Mouse (Mus musculus) erythroblast, embryonic 14.5 days (primary cell): Measurements from ENCODE around the gene S100pbp. TPM values are rescaled to one million over a fixed set of nuclear protein-coding genes. Genes with fewer than 3 reads are reported as not detected.
"Not testable (repeated sequence)": the region's sequence is repeated elsewhere in the genome, so short reads cannot be mapped to it uniquely, and the experiment has no call there.

ENCODE experiments used
- H3K27me3 ChIP-seq: 2 replicates; pipeline ENCODE4 v1.6.1; 2012; ENCODE audit warnings: inconsistent platforms; ENCODE audit not compliant: control insufficient read depth
- H3K36me3 ChIP-seq: 2 replicates; pipeline ENCODE4 v1.6.1; 2012; ENCODE audit warnings: mild to moderate bottlenecking, inconsistent platforms; ENCODE audit not compliant: control insufficient read depth
- H3K4me1 ChIP-seq: 2 replicates; pipeline ENCODE4 v1.6.1; 2012; ENCODE audit warnings: inconsistent platforms; ENCODE audit not compliant: control insufficient read depth
- H3K4me3 ChIP-seq: replicated peaks from 2 replicates; pipeline ENCODE3; 2012; ENCODE audit warnings: moderate library complexity, mild to moderate bottlenecking, inconsistent platforms
- H3K9me3 ChIP-seq: 2 replicates; pipeline ENCODE4 v1.6.1; 2012; ENCODE audit warnings: low read length, inconsistent platforms, mixed read lengths; ENCODE audit not compliant: control insufficient read depth
- GATA1 ChIP-seq: IDR thresholded peaks from 2 replicates; pipeline ENCODE4 v1.6.1; 2012; ENCODE audit warnings: low read length, inconsistent platforms, mixed read lengths
- TAL1 ChIP-seq: IDR thresholded peaks from 3 replicates; pipeline ENCODE4 v1.6.1; 2012; ENCODE audit warnings: low read length, inconsistent platforms, mixed read lengths
- polyA plus RNA-seq: library from polyadenylated mRNA; stranded (reverse); fragments of >175 nt; gene quantifications from 2 replicates; pipeline ENCODE4 v1.2.3, GENCODE M21; 2012

Gene S100pbp
- polyA plus RNA-seq, 1 experiment: 0.19 TPM

DNA sequence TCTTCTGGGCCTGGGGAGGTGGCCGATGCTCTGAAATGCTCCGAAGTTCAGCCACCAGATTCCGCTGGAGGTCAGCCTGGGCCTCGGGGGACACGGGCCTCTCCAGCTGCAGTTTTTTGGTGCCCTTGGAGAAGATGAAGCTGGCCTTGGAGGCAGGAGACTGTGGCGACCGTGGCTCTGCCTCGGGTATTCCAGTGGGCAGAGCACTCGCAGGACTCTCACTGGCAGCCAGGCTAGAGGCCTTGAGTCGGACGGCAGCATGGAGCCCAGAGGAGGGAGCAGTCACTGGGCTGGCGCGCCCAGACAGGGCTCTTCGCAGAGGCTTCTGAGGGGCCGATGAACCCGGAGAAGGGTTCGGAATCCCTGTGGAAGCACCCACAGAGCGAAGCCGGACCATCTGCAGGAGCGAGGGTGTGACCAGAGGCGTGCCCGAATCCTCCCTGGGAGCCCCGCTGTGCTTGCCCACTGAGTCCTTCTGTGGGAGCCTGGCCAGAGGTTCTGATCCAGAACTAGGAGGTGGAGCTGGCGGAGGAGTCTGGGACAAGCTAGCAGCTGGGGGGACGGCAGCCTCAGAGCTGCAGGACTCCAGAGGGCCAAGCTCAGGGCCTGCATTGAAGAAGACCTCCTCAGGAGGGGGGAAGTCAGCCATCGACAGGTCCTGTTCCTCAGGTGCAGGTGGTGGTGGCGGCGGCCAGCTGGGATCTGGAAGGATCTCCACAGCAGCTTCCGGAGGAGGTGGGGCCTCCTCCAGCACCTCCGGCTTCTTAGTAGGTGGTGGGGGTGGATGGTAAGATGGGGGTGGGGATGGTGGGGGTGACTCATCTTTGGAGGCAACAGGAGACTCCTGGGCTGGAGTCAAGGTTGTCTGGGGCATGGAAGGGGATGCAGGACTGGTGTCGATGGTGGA, 32.7 kb upstream of the S100pbp start:
- Histone ChIP-seq H3K4me3 (no peak overlapping the region), H3K36me3 (peaks cover 51% of the 10 kb centered on the region), H3K4me1 (peaks cover 11% of the 10 kb centered on the region), H3K9me3 (peaks cover 5% of the 10 kb centered on the region; the same call in 1 of the 2 replicates), H3K27me3 (peaks cover 58% of the 10 kb centered on the region)
- TF ChIP-seq GATA1 (no peak), TAL1 (no peak)

DNA sequence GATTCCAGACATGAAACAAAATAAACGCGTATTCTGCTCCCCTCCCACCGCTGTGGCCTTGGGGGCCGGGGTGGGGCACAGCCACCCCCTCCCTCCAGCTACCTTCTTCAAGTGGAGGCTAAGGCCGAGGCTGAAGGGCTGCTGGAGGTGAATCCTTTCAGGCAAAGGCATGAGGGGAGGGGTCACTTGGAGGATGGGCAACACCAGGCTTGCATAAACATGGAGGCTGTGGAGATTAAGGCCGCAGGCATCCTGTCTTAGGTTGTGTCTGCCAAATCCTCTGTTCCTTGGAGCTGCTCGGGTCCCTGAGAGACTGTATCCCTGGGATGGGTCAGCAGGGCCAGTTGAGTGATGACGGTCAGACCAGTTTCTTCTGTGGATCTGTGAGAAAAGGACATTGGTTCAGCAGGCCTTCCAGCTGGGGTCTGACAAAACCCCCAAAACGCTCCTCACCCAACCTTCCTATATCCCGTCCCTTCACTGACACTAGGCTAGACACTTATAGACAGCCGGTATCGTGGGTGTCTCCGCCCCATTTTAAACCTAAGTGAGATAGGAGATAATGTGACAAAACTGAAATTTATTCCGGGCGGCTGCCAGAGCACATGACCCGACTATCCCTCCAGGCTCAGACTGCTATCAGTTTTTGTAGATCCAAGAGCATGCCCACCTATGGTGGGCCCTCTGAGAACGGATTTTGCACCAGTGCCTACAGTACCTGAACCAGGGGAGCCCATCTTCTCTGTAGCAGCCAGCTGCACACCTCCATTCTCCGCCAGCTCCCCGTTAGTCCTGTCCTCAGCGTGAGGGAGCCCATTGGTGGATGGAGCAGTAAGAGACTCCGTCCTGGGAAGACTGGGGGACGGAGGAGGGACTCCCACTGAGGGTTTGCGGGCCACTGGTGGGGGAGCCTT, 31.8 kb upstream of the S100pbp start:
- Histone ChIP-seq H3K36me3 (peaks cover 60% of the 10 kb centered on the region), H3K9me3 (peaks cover 5% of the 10 kb centered on the region; the same call in 1 of the 2 replicates), H3K4me1 (peaks cover 11% of the 10 kb centered on the region), H3K27me3 (peaks cover 49% of the 10 kb centered on the region), H3K4me3 (no peak overlapping the region)
- TF ChIP-seq GATA1: no peak
- no peak for TF ChIP-seq TAL1

DNA sequence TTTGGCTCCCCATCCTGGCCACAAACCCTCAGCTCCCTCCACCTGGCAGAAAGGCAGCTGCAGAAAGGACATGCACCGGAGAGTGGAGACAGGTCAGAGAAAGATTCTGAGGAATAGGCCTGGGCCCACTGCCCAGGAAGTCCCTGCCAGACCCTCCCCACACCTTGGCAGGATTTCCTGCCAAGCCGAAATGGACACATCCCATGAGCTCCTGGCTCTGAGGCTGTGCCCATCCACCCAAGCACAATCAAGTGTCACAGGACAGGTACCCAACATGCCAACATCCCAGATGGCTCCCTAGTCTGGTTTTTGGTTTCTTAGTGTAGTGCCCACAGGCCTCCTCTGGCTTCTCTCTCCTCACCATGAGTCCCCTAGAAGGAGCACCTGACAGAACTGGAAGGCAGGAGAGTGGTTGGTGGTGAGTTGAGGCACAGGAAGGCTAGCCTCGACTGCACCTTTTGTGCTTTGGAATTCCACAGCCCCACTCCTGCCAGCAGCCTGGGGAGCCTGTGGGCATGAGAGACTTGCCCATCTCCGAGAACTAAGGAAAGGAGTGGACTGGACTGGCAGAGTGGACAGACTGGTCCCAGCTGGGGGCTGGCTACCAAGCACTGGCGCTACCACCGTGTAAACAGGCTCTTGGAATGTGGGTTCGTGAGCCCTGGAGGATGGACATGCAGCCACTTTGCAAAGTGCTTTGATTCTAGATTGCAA, 31.0 kb upstream of the S100pbp start:
- H3K4me1 ChIP-seq: peaks cover 11% of the 10 kb centered on the region
- TF ChIP-seq GATA1 (no peak), TAL1 (no peak)
- peaks cover 41% of the 10 kb centered on the region for H3K27me3 ChIP-seq
- H3K4me3 ChIP-seq: no peak overlapping the region
- H3K9me3 ChIP-seq: peaks cover 5% of the 10 kb centered on the region; the same call in 1 of the 2 replicates
- peaks cover 68% of the 10 kb centered on the region for H3K36me3 ChIP-seq

DNA sequence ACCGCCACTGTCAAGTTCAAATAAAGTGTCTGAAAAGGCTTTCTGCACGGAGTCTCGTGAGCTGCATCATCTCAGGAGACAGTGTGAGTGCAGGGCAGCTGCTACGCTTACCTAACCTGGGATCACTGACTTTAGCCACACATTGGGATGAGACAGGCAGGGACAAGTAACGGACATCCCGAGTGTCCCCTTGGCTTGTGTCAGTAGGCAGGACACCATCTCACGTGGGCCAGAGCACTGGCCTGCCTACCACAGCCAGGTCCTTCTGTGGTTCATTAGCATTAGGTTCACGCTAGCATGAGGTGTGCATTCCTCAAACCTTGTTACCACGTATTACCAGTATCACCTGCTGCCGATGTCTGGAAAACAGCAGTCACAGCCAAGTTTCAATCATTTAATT, 29.7 kb upstream of the S100pbp start:
- H3K4me3 ChIP-seq: no peak overlapping the region
- peaks cover 27% of the 10 kb centered on the region for H3K27me3 ChIP-seq
- H3K9me3 ChIP-seq: peaks cover 5% of the 10 kb centered on the region; the same call in 1 of the 2 replicates
- no peak for TF ChIP-seq TAL1
- no peak for TF ChIP-seq GATA1
- H3K36me3 ChIP-seq: peaks cover 81% of the 10 kb centered on the region
- H3K4me1 ChIP-seq: peaks cover 11% of the 10 kb centered on the region

DNA sequence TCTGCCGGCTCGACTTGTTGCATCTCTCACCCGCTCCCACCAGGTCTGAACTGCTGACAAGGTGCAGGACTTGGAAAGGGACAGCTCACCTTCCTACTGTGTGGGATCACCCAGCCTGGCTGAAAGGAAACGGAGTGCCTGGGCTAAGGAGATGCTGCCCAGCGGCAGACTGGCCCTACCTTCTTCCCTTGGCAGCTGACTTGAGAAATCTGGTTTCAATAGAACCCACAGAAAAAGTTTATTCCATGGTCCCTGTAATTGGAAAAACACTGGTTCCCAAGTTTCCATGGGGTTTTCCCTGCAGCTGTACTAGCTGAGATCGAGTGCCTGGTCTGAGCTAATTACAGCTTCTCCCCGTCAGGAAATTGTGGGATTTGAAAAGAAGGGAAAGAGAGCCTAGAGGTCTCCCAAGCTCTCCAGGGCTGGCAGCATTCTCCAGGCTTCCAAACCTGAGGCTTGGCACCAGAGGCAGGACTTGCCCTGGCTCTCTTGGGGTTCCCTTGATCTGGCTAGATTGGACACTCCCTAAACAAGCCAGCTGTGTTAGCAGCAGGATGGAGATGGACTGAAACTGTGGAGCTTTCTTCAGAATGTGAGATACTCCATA, 29.1 kb upstream of the S100pbp start:
- TF ChIP-seq TAL1 (no peak), GATA1 (no peak)
- H3K9me3 ChIP-seq: peaks cover under 1% of the 10 kb centered on the region; the same call in 1 of the 2 replicates
- peaks cover 84% of the 10 kb centered on the region for H3K36me3 ChIP-seq

DNA sequence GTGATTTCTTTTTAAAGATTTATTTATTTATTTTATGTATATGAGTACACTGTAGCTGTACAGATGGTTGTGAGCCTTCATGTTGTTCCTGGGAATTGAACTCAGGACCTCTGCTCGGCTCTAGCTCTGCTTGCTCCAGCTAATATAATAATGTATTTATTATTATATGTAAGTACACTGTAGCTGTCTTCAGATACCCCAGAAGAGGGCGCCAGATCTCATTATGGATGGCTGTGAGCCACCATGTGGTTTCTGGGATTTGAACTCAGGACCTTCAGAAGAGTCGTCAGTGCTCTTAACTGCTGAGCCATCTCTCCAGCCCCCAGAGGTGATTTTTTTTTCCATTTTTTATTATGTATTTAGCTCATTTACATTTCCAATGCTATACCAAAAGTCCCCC, 23.0 kb upstream of the S100pbp start:
- peaks cover 98% of the 10 kb centered on the region for H3K36me3 ChIP-seq

More for the DNA sequence above, 29.1 kb upstream of the S100pbp start:
- Histone ChIP-seq H3K4me3 (no peak overlapping the region), H3K4me1 (peaks cover 9% of the 10 kb centered on the region), H3K27me3 (peaks cover 22% of the 10 kb centered on the region)

DNA sequence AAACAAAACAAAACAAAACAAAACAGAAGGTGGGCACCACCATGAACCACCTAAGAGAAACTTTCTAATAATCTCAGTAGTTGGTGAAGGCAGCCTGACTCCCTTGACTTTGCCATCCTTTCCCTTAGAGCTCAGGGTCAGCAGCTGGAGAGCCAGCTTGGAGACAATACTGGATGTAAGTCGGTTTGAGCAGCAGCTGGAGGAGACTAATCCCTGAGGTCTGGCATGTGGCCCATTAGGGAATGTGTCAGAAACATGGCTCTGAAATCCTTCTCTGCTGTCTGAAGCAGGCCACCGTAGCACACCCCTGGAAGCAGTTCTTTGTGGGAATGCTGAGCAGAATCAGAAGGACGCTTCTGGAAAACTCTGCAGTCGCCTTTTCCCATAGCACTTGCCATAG, 21.9 kb upstream of the S100pbp start:
- H3K9me3 ChIP-seq: no peaks in the 10 kb centered on the region
- TF ChIP-seq GATA1: no peak
- TF ChIP-seq TAL1: no peak
- H3K4me3 ChIP-seq: no peak overlapping the region
- H3K27me3 ChIP-seq: no peaks in the 10 kb centered on the region
- no peaks in the 10 kb centered on the region for H3K4me1 ChIP-seq
- peaks cover 98% of the 10 kb centered on the region for H3K36me3 ChIP-seq

More for the DNA sequence above, 23.0 kb upstream of the S100pbp start:
- H3K27me3 ChIP-seq, H3K9me3 ChIP-seq, H3K4me1 ChIP-seq, H3K4me3 ChIP-seq: not testable (repeated sequence)

DNA sequence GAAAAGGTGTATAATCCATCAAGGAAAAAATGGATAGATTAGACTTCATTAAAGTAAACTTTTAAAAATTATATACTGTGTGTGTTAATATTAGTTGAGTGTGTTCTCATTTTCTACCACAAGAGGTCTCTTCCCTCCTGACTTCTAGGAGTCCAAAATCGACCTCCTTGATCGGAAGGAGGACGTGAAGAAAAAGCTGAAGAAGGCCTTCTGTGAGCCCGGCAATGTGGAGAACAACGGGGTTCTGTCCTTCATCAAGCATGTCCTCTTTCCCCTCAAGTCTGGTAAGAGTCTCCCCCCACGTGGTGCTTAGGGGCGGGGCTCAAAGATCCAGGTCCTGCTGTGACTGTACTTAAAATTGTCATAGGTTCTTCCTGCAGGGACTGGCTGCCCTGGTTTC, 20.0 kb upstream of the S100pbp start:
- peaks cover 98% of the 10 kb centered on the region for H3K36me3 ChIP-seq
- H3K4me3 ChIP-seq: no peak overlapping the region
- no peaks in the 10 kb centered on the region for H3K4me1 ChIP-seq
- no peaks in the 10 kb centered on the region for H3K9me3 ChIP-seq
- no peaks in the 10 kb centered on the region for H3K27me3 ChIP-seq
- no peak for TF ChIP-seq TAL1
- TF ChIP-seq GATA1: no peak
